In the genomic region with DNA sequence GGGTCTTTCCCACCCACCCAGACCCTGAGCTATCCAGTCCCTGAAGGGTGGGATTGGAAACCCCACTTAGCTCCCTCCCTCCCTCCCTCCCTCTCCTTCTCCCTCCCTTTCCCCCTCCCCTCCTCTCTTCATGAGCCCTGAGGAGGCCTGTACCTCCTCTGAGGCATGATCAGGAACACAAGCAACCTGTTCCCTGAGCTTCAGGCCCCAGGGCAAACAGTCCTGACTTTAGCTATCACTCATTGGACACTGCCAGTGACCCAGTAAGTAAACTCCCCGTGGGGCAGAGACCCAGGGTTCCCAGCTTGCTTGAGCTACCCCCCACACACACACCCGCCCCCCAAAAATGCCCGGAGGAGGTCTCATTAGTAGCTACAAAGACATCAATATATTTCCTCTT, we compare ENCODE assay signal across 13 mouse cellular contexts. TPM values are rescaled to one million over a fixed set of nuclear protein-coding genes. Genes with fewer than 3 reads are reported as not detected.
A peak's percentile ranks its signal among the peaks of the same experiment; 100 is the strongest.
DNase-seq lines count a peak whose midpoint lies in the region; ATAC-seq and TF ChIP-seq lines count a peak whose summit lies in the region.
"Had no signal": no experiment of that assay in that cellular context is flagged by ENCODE, and none has a peak within 500 bp of the region (broad histone marks: within the 10 kb centered on the region; RNA-seq: fewer than 3 reads in every experiment).

No protein-coding gene starts in this region.

- no peak for TF ChIP-seq POLR2A in kidney, adult 2 months (IDR thresholded peaks at IDR 0.05; ENCODE audit: low read depth, low read length)

- peak overlapping the region; percentile 81; the same call in 1 of the 2 replicates for H3K27ac ChIP-seq in heart, embryonic 10.5 days
- peak overlapping the region; percentile 35; the same call in 1 of the 2 replicates for H3K27ac ChIP-seq in kidney, embryonic 16.5 days (ENCODE audit: low read length)
- no peak overlapping the region for H3K27ac ChIP-seq in kidney, adult 2 months (ENCODE audit: insufficient read depth, low read depth, low read length)
- peak overlapping the region; percentile 81; the same call in 1 of the 2 replicates for H3K27ac ChIP-seq in neural tube, embryonic 13.5 days (replicated peaks)
- peak overlapping the region; percentile 45; the same call in 1 of the 2 replicates for H3K27ac ChIP-seq in stomach, postnatal 0 days (replicated peaks)

- no peak overlapping the region for H3K4me2 ChIP-seq in kidney, embryonic 16.5 days (replicated peaks; ENCODE audit: low read depth, low read length)
- no peak overlapping the region for H3K4me2 ChIP-seq in neural tube, embryonic 13.5 days
- H3K4me2 ChIP-seq in stomach, postnatal 0 days (replicated peaks; ENCODE audit: low read depth), result no peak overlapping the region

- no peak for ATAC-seq in kidney, embryonic 16.5 days (ENCODE audit: low FRiP score, low TSS enrichment)
- ATAC-seq in neural tube, embryonic 13.5 days (ENCODE audit: low read depth), result no peak
- ATAC-seq in stomach, postnatal 0 days (ENCODE audit: low FRiP score, low TSS enrichment), result no peak
- ATAC-seq: activated CD4-positive, CD25-positive, alpha-beta regulatory T cell, adult 4 months had no signal

- WGBS in heart, embryonic 10.5 days, result 60% methylated on average over 3 of the region's 3 CpGs
- 30% methylated on average over 3 of the region's 3 CpGs for WGBS in kidney, embryonic 16.5 days
- 47% methylated on average over 3 of the region's 3 CpGs for WGBS in kidney, adult 2 months
- WGBS in neural tube, embryonic 13.5 days, result 45% methylated on average over 3 of the region's 3 CpGs
- 52% methylated on average over 3 of the region's 3 CpGs for WGBS in stomach, postnatal 0 days

- intact Hi-C loops in heart, postnatal 10 days (cut with DNase I), result no loop called here

- no peaks in the 10 kb centered on the region for H3K36me3 ChIP-seq in heart, embryonic 10.5 days
- H3K36me3 ChIP-seq in kidney, embryonic 16.5 days (ENCODE audit: insufficient read depth, low read length), result no peaks in the 10 kb centered on the region
- no peaks in the 10 kb centered on the region for H3K36me3 ChIP-seq in kidney, adult 2 months (ENCODE audit: control insufficient read depth, insufficient read depth, low read length)
- no peaks in the 10 kb centered on the region for H3K36me3 ChIP-seq in neural tube, embryonic 13.5 days
- H3K36me3 ChIP-seq in stomach, postnatal 0 days (ENCODE audit: control insufficient read depth, insufficient read depth, low read length), result no peaks in the 10 kb centered on the region

- DNase-seq in heart, embryonic 10.5 days (ENCODE audit: low spot score), result no peak
- no peak for DNase-seq in heart, postnatal 10 days
- no peak for DNase-seq in kidney, adult 2 months
- no peak for DNase-seq in neural tube, embryonic 10.5 days (ENCODE audit: extremely low spot score, low spot score)
- no peak for DNase-seq in stomach, postnatal 0 days (ENCODE audit: low spot score)
- DNase-seq in cerebellum, postnatal 25 days, result no peak
- DNase-seq: cerebellum, adult 9-10 months; gastrocnemius, adult 2 months; layer of hippocampus, postnatal 36 days; left cerebral cortex, postnatal 4 days had no signal

- TF ChIP-seq CTCF in kidney, adult 2 months (conservative IDR thresholded peaks at IDR 0.05; ENCODE audit: insufficient read depth, insufficient read length, low read depth, low read length), result no peak
- no peak for TF ChIP-seq CTCF in stomach, postnatal 0 days (IDR thresholded peaks at IDR 0.05; ENCODE audit: low read depth)

- no peak overlapping the region for H3K9ac ChIP-seq in kidney, embryonic 16.5 days (replicated peaks; ENCODE audit: low read length)
- no peak overlapping the region for H3K9ac ChIP-seq in neural tube, embryonic 13.5 days
- no peak overlapping the region for H3K9ac ChIP-seq in stomach, postnatal 0 days (ENCODE audit: low read length)

- TF ChIP-seq EP300 in stomach, postnatal 0 days (optimal IDR thresholded peaks at IDR 0.05), result no peak

- no peaks in the 10 kb centered on the region for H3K9me3 ChIP-seq in heart, embryonic 10.5 days
- H3K9me3 ChIP-seq in kidney, embryonic 16.5 days (ENCODE audit: low read length), result no peaks in the 10 kb centered on the region
- no peaks in the 10 kb centered on the region for H3K9me3 ChIP-seq in neural tube, embryonic 13.5 days
- no peaks in the 10 kb centered on the region for H3K9me3 ChIP-seq in stomach, postnatal 0 days (ENCODE audit: control insufficient read depth, low read length)

- H3K4me1 ChIP-seq in heart, embryonic 10.5 days, result peaks cover 69% of the 10 kb centered on the region
- H3K4me1 ChIP-seq in kidney, embryonic 16.5 days (ENCODE audit: insufficient read depth, low read length), result peaks cover 77% of the 10 kb centered on the region
- H3K4me1 ChIP-seq in kidney, adult 2 months (ENCODE audit: control insufficient read depth, insufficient read depth, low read length), result no peaks in the 10 kb centered on the region
- peaks cover 30% of the 10 kb centered on the region for H3K4me1 ChIP-seq in neural tube, embryonic 13.5 days (replicated peaks)
- no peaks in the 10 kb centered on the region; the same call in 1 of the 2 replicates for H3K4me1 ChIP-seq in stomach, postnatal 0 days (replicated peaks; ENCODE audit: control insufficient read depth, insufficient read depth)

- no peak overlapping the region for H3K4me3 ChIP-seq in heart, embryonic 10.5 days
- no peak overlapping the region for H3K4me3 ChIP-seq in kidney, embryonic 16.5 days (ENCODE audit: low read length)
- H3K4me3 ChIP-seq in kidney, adult 2 months (ENCODE audit: insufficient read depth, low read depth, low read length), result no peak overlapping the region
- no peak overlapping the region for H3K4me3 ChIP-seq in neural tube, embryonic 13.5 days
- no peak overlapping the region for H3K4me3 ChIP-seq in stomach, postnatal 0 days (ENCODE audit: low read depth, low read length)

- H3K27me3 ChIP-seq in heart, embryonic 10.5 days (ENCODE audit: insufficient read depth, poor library complexity, severe bottlenecking), result peaks cover 9% of the 10 kb centered on the region
- H3K27me3 ChIP-seq in kidney, embryonic 16.5 days (ENCODE audit: insufficient read depth, low read length), result 0 out of 2 replicates have a peak, but pooled peaks cover 4% of the 10 kb centered on the region
- H3K27me3 ChIP-seq in kidney, adult 2 months (replicated peaks; ENCODE audit: control insufficient read depth, insufficient read depth, low read length), result no peaks in the 10 kb centered on the region
- peaks cover 23% of the 10 kb centered on the region for H3K27me3 ChIP-seq in neural tube, embryonic 13.5 days
- H3K27me3 ChIP-seq in stomach, postnatal 0 days (ENCODE audit: control insufficient read depth, insufficient read depth, low read length), result no peaks in the 10 kb centered on the region

RNA-seq across cellular contexts. Expression of a gene that starts 29.9 kb away (rescaled TPM):
- polyA plus RNA-seq in heart, embryonic 10.5 days (2016; fragmentation: Nextera tagmentation; extraction: Ambion mirVana), result 56.6 and 60.6 TPM in 2 replicates
- 10 to 100 TPM; 27.5 to 37.0 TPM for total RNA-seq in heart, postnatal 10 days (2021)
- 38.7 and 46.0 TPM in 2 replicates for polyA plus RNA-seq in kidney, embryonic 16.5 days (2015; fragmentation: Nextera tagmentation; extraction: Ambion mirVana)
- 10.5 and 31.1 TPM in 2 replicates for polyA plus RNA-seq in kidney, adult 2 months (2012; rRNA removed)
- polyA plus RNA-seq in neural tube, embryonic 13.5 days (2015; fragmentation: Nextera tagmentation; extraction: Ambion mirVana), result 25.2 and 31.4 TPM in 2 replicates
- 9.3 and 9.8 TPM in 2 replicates for polyA plus RNA-seq in stomach, postnatal 0 days (2015; fragmentation: Nextera tagmentation; extraction: Ambion mirVana)
